Mouse (Mus musculus): ENCODE measurements at regions not wholly inside any gene's neighbourhood (a gene's known extent, or its start where the extent isn't known, plus 50 kb on each side); places are given as distances from the start of the nearest gene placed in this dataset.

- H3K4me1 ChIP-seq (ENCODE audit: control insufficient read depth, insufficient read depth, low read length) = no peaks in the 10 kb centered on the region
- no peak overlapping the region for H3K9ac ChIP-seq (ENCODE audit: low read length)
- 0 out of 2 replicates have a peak, but pooled peaks cover 2% of the 10 kb centered on the region for H3K9me3 ChIP-seq (replicated peaks; ENCODE audit: control insufficient read depth, low read length)
- no peaks in the 10 kb centered on the region for H3K36me3 ChIP-seq (ENCODE audit: control insufficient read depth, insufficient read depth, low read length)
- H3K27ac ChIP-seq (ENCODE audit: low read depth, low read length) = no peak overlapping the region
- 84% methylated on average over 27 of the region's 27 CpGs for WGBS
- DNase-seq (ENCODE audit: low spot score) (peak; percentile 52), ATAC-seq (0 out of 2 replicates have a peak, but pooled peaks have one; percentile 37)
- no peak overlapping the region for H3K4me2 ChIP-seq (ENCODE audit: low read length)
- H3K27me3 ChIP-seq (replicated peaks; ENCODE audit: control insufficient read depth, insufficient read depth, low read length) = no peaks in the 10 kb centered on the region
- H3K4me3 ChIP-seq (ENCODE audit: low read depth, low read length) = no peak overlapping the region
These were observed 427.8 kb upstream of the Arglu1 start for GRCm38 (mm10) chr8:9117809-9118737.

GRCm38 (mm10) chr8:9095980-9096379 lies 405.7 kb upstream of the Arglu1 start:
- H3K27ac ChIP-seq (ENCODE audit: low read depth, low read length) = no peak overlapping the region
- no peak overlapping the region for H3K9ac ChIP-seq (ENCODE audit: low read length)
- H3K9me3 ChIP-seq (replicated peaks; ENCODE audit: control insufficient read depth, low read length) = no peaks in the 10 kb centered on the region
- no peaks in the 10 kb centered on the region for H3K4me1 ChIP-seq (ENCODE audit: control insufficient read depth, insufficient read depth, low read length)
- DNase-seq (ENCODE audit: low spot score) (no peak), ATAC-seq (no peak)
- 88% methylated on average over 5 of the region's 5 CpGs for WGBS
- no peaks in the 10 kb centered on the region for H3K27me3 ChIP-seq (replicated peaks; ENCODE audit: control insufficient read depth, insufficient read depth, low read length)
- H3K4me3 ChIP-seq (ENCODE audit: low read depth, low read length) = no peak overlapping the region
- H3K4me2 ChIP-seq (ENCODE audit: low read length) = no peak overlapping the region
- no peaks in the 10 kb centered on the region for H3K36me3 ChIP-seq (ENCODE audit: control insufficient read depth, insufficient read depth, low read length)

- Histone ChIP-seq H3K4me3 (ENCODE audit: low read depth, low read length) (no peak overlapping the region), H3K36me3 (ENCODE audit: control insufficient read depth, insufficient read depth, low read length) (no peaks in the 10 kb centered on the region), H3K4me2 (ENCODE audit: low read length) (no peak overlapping the region), H3K9ac (ENCODE audit: low read length) (no peak overlapping the region), H3K4me1 (ENCODE audit: control insufficient read depth, insufficient read depth, low read length) (no peaks in the 10 kb centered on the region), H3K27me3 (replicated peaks; ENCODE audit: control insufficient read depth, insufficient read depth, low read length) (no peaks in the 10 kb centered on the region), H3K27ac (ENCODE audit: low read depth, low read length) (no peak overlapping the region), H3K9me3 (replicated peaks; ENCODE audit: control insufficient read depth, low read length) (no peaks in the 10 kb centered on the region)
- 80% methylated on average over 9 of the region's 9 CpGs for WGBS
- ATAC-seq (no peak), DNase-seq (ENCODE audit: low spot score) (no peak)
These were observed 403.7 kb upstream of the Arglu1 start for GRCm38 (mm10) chr8:9094002-9094401.

- WGBS = 91% methylated on average over 4 of the region's 4 CpGs
- DNase-seq (ENCODE audit: low spot score) = no peak
- no peak for ATAC-seq
These were observed 403.0 kb upstream of the Arglu1 start for GRCm38 (mm10) chr8:9093356-9093755.

GRCm38 (mm10) chr8:9072724-9073123 lies 382.4 kb upstream of the Arglu1 start:
- H3K9ac ChIP-seq (ENCODE audit: low read length) = no peak overlapping the region
- 96% methylated on average over 4 of the region's 4 CpGs for WGBS

More at GRCm38 (mm10) chr8:9093356-9093755, 403.0 kb upstream of the Arglu1 start:
- Histone ChIP-seq H3K4me3 (ENCODE audit: low read depth, low read length) (no peak overlapping the region), H3K9ac (ENCODE audit: low read length) (no peak overlapping the region), H3K4me2 (ENCODE audit: low read length) (no peak overlapping the region), H3K9me3 (replicated peaks; ENCODE audit: control insufficient read depth, low read length) (no peaks in the 10 kb centered on the region), H3K27ac (ENCODE audit: low read depth, low read length) (no peak overlapping the region), H3K4me1 (ENCODE audit: control insufficient read depth, insufficient read depth, low read length) (no peaks in the 10 kb centered on the region), H3K27me3 (replicated peaks; ENCODE audit: control insufficient read depth, insufficient read depth, low read length) (no peaks in the 10 kb centered on the region), H3K36me3 (ENCODE audit: control insufficient read depth, insufficient read depth, low read length) (no peaks in the 10 kb centered on the region)

GRCm38 (mm10) chr8:9072286-9072685 lies 382.0 kb upstream of the Arglu1 start:
- 89% methylated on average over 11 of the region's 11 CpGs for WGBS
- DNase-seq (ENCODE audit: low spot score) = no peak
- no peak for ATAC-seq

More at GRCm38 (mm10) chr8:9072724-9073123, 382.4 kb upstream of the Arglu1 start:
- DNase-seq (ENCODE audit: low spot score) (no peak), ATAC-seq (no peak)
- no peaks in the 10 kb centered on the region for H3K27me3 ChIP-seq (replicated peaks; ENCODE audit: control insufficient read depth, insufficient read depth, low read length)
- no peaks in the 10 kb centered on the region for H3K9me3 ChIP-seq (replicated peaks; ENCODE audit: control insufficient read depth, low read length)
- no peak overlapping the region for H3K4me3 ChIP-seq (ENCODE audit: low read depth, low read length)
- no peak overlapping the region for H3K27ac ChIP-seq (ENCODE audit: low read depth, low read length)
- H3K36me3 ChIP-seq (ENCODE audit: control insufficient read depth, insufficient read depth, low read length) = no peaks in the 10 kb centered on the region
- no peak overlapping the region for H3K4me2 ChIP-seq (ENCODE audit: low read length)
- no peaks in the 10 kb centered on the region for H3K4me1 ChIP-seq (ENCODE audit: control insufficient read depth, insufficient read depth, low read length)

GRCm38 (mm10) chr8:9070953-9071352 lies 380.6 kb upstream of the Arglu1 start:
- WGBS = 84% methylated on average over 6 of the region's 6 CpGs
- Histone ChIP-seq H3K4me2 (ENCODE audit: low read length) (no peak overlapping the region), H3K9me3 (replicated peaks; ENCODE audit: control insufficient read depth, low read length) (no peaks in the 10 kb centered on the region), H3K36me3 (ENCODE audit: control insufficient read depth, insufficient read depth, low read length) (no peaks in the 10 kb centered on the region), H3K27me3 (replicated peaks; ENCODE audit: control insufficient read depth, insufficient read depth, low read length) (no peaks in the 10 kb centered on the region), H3K4me3 (ENCODE audit: low read depth, low read length) (no peak overlapping the region), H3K4me1 (ENCODE audit: control insufficient read depth, insufficient read depth, low read length) (no peaks in the 10 kb centered on the region), H3K27ac (ENCODE audit: low read depth, low read length) (no peak overlapping the region), H3K9ac (ENCODE audit: low read length) (no peak overlapping the region)
- ATAC-seq = no peak; the same call in 1 of the 2 replicates
- DNase-seq (ENCODE audit: low spot score) = peak; percentile 31

More at GRCm38 (mm10) chr8:9072286-9072685, 382.0 kb upstream of the Arglu1 start:
- Histone ChIP-seq H3K27ac (ENCODE audit: low read depth, low read length) (no peak overlapping the region), H3K4me1 (ENCODE audit: control insufficient read depth, insufficient read depth, low read length) (no peaks in the 10 kb centered on the region), H3K9me3 (replicated peaks; ENCODE audit: control insufficient read depth, low read length) (no peaks in the 10 kb centered on the region), H3K36me3 (ENCODE audit: control insufficient read depth, insufficient read depth, low read length) (no peaks in the 10 kb centered on the region), H3K9ac (ENCODE audit: low read length) (no peak overlapping the region), H3K4me3 (ENCODE audit: low read depth, low read length) (no peak overlapping the region), H3K27me3 (replicated peaks; ENCODE audit: control insufficient read depth, insufficient read depth, low read length) (no peaks in the 10 kb centered on the region), H3K4me2 (ENCODE audit: low read length) (no peak overlapping the region)

- H3K4me2 ChIP-seq (ENCODE audit: low read length) = no peak overlapping the region
- H3K9ac ChIP-seq (ENCODE audit: low read length) = no peak overlapping the region
- H3K27ac ChIP-seq (ENCODE audit: low read depth, low read length) = no peak overlapping the region
- no peak overlapping the region for H3K4me3 ChIP-seq (ENCODE audit: low read depth, low read length)
- H3K9me3 ChIP-seq (replicated peaks; ENCODE audit: control insufficient read depth, low read length) = no peaks in the 10 kb centered on the region
- no peaks in the 10 kb centered on the region for H3K4me1 ChIP-seq (ENCODE audit: control insufficient read depth, insufficient read depth, low read length)
- DNase-seq (ENCODE audit: low spot score) (no peak), ATAC-seq (no peak)
- H3K36me3 ChIP-seq (ENCODE audit: control insufficient read depth, insufficient read depth, low read length) = no peaks in the 10 kb centered on the region
- WGBS = 78% methylated on average over 7 of the region's 7 CpGs
- H3K27me3 ChIP-seq (replicated peaks; ENCODE audit: control insufficient read depth, insufficient read depth, low read length) = no peaks in the 10 kb centered on the region
These were observed 379.5 kb upstream of the Arglu1 start for GRCm38 (mm10) chr8:9069845-9070244.

- Histone ChIP-seq H3K27ac (ENCODE audit: low read depth, low read length) (no peak overlapping the region), H3K4me2 (ENCODE audit: low read length) (no peak overlapping the region), H3K4me3 (ENCODE audit: low read depth, low read length) (no peak overlapping the region), H3K9ac (ENCODE audit: low read length) (no peak overlapping the region), H3K36me3 (ENCODE audit: control insufficient read depth, insufficient read depth, low read length) (no peaks in the 10 kb centered on the region), H3K4me1 (ENCODE audit: control insufficient read depth, insufficient read depth, low read length) (no peaks in the 10 kb centered on the region), H3K9me3 (replicated peaks; ENCODE audit: control insufficient read depth, low read length) (no peaks in the 10 kb centered on the region), H3K27me3 (replicated peaks; ENCODE audit: control insufficient read depth, insufficient read depth, low read length) (no peaks in the 10 kb centered on the region)
- DNase-seq (ENCODE audit: low spot score) (no peak), ATAC-seq (no peak)
- WGBS = 100% methylated on average over 1 of the region's 1 CpGs
These were observed 377.4 kb upstream of the Arglu1 start for GRCm38 (mm10) chr8:9067731-9068130.

All from forebrain, embryonic 14.5 days (tissue).